Mouse (Mus musculus): ENCODE data around the gene Cers5. TPM values are rescaled to one million over a fixed set of nuclear protein-coding genes. Genes with fewer than 3 reads are reported as not detected.

Gene Cers5
- polyA plus RNA-seq, 1 experiment from 2014 or later, result 60.8 TPM

DNA sequence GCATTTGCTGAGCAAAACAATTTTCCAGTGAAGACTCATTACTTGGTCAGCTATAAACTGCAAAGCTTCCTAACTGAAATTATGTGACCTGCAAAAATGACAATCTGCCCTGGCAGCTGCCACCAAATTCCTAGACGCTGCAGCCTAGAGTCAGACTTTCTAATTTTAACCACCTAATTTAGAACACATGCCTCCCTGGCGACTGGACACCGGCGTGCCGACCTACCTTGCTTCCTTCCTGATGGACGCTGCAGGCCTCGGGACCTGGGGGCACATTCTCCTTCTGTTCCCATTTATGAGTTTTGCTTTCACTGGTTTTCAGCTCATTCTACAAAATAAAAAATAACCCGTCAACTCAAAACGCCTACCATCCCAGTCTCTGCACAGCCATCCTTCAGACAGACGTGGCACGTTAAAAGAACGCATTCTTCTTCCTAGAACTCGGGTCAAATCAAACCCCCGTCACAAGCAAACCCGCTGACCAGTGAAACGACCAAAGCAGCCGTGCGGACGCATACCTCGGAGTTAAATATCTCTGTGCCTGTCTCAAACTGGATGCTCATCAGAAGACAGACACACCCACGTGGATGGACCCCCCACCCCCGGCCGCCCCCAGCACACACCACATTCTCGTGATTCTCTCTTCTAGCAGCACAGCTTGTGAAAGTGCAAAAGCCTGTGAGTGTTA is 29.3 kb upstream of the Cers5 start:
- H3K4me3 ChIP-seq (ENCODE audit: control insufficient read depth in 1 of 2, insufficient read depth in 1 of 2, low read depth in 1 of 2, low read length in 2 of 2), result peak overlapping the region in 1 of 2 experiments; percentile 7; a peak in 1 of 4 replicates

GRCm38 (mm10) chr15:99799706-99800105 is 27.0 kb upstream of the Cers5 start:
- peaks cover 16 to 23% of the 10 kb centered on the region in 2 experiments for H3K4me1 ChIP-seq (ENCODE audit: control insufficient read depth in 2 of 2, insufficient read depth in 2 of 2, low read length in 2 of 2)
- H3K27me3 ChIP-seq (ENCODE audit: control insufficient read depth, insufficient read depth, low read length), result no peaks in the 10 kb centered on the region
- 70% methylated on average over 6 of the region's 6 CpGs for WGBS
- no peak overlapping the region for H3K27ac ChIP-seq (replicated peaks in 1 of 2; ENCODE audit: control insufficient read depth in 1 of 2, insufficient read depth in 1 of 2, low read depth in 2 of 2, low read length in 2 of 2)
- no peak for ATAC-seq (ENCODE audit: insufficient number of reproducible peaks, insufficient read depth, low FRiP score, low read depth)
- H3K4me2 ChIP-seq (ENCODE audit: low read length), result no peak overlapping the region
- no peak overlapping the region for H3K9ac ChIP-seq (ENCODE audit: low read length)
- no peaks in the 10 kb centered on the region for H3K9me3 ChIP-seq (ENCODE audit: control insufficient read depth, low read length)
- no peak overlapping the region for H3K4me3 ChIP-seq (ENCODE audit: control insufficient read depth in 1 of 2, insufficient read depth in 1 of 2, low read depth in 1 of 2, low read length in 2 of 2)
- H3K36me3 ChIP-seq (ENCODE audit: control insufficient read depth, insufficient read depth, low read length), result peaks cover 44% of the 10 kb centered on the region

More for the DNA sequence above, 29.3 kb upstream of the Cers5 start:
- WGBS, result 27% methylated on average over 24 of the region's 24 CpGs
- Histone ChIP-seq H3K4me1 (ENCODE audit: control insufficient read depth in 2 of 2, insufficient read depth in 2 of 2, low read length in 2 of 2) (peaks cover 16 to 23% of the 10 kb centered on the region in 2 experiments), H3K9me3 (ENCODE audit: control insufficient read depth, low read length) (no peaks in the 10 kb centered on the region), H3K27me3 (ENCODE audit: control insufficient read depth, insufficient read depth, low read length) (no peaks in the 10 kb centered on the region), H3K9ac (ENCODE audit: low read length) (peak overlapping the region; percentile 27), H3K27ac (replicated peaks in 1 of 2; ENCODE audit: control insufficient read depth in 1 of 2, insufficient read depth in 1 of 2, low read depth in 2 of 2, low read length in 2 of 2) (peak overlapping the region; percentile 66 to 85), H3K36me3 (ENCODE audit: control insufficient read depth, insufficient read depth, low read length) (peaks cover 57% of the 10 kb centered on the region), H3K4me2 (ENCODE audit: low read length) (peak overlapping the region; percentile 57)
- ATAC-seq (ENCODE audit: insufficient number of reproducible peaks, insufficient read depth, low FRiP score, low read depth), result no peak

DNA sequence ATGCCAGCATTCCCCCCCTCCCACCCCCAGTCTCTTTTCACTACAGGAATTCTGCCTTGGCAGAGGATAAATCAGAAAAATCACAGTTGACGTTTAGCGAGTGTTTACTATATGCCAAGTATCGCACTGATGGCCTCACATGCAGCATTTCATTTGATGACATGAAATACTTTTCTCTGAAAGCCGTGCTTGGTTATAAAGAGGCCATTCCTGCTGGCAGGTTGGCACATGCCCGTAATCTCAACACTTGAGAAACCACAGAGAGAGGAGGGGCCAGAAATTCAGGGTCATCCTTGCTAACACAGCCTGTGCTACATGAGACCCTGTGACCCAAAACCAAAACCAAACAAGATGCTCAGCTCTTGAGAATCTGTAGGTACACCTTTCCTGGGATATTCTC is 25.2 kb upstream of the Cers5 start:
- Histone ChIP-seq H3K27me3 (ENCODE audit: control insufficient read depth, insufficient read depth, low read length) (no peaks in the 10 kb centered on the region), H3K27ac (replicated peaks in 1 of 2; ENCODE audit: control insufficient read depth in 1 of 2, insufficient read depth in 1 of 2, low read depth in 2 of 2, low read length in 2 of 2) (no peak overlapping the region), H3K4me1 (ENCODE audit: control insufficient read depth in 2 of 2, insufficient read depth in 2 of 2, low read length in 2 of 2) (peaks cover 9 to 15% of the 10 kb centered on the region in 2 experiments), H3K4me3 (ENCODE audit: control insufficient read depth in 1 of 2, insufficient read depth in 1 of 2, low read depth in 1 of 2, low read length in 2 of 2) (no peak overlapping the region), H3K36me3 (ENCODE audit: control insufficient read depth, insufficient read depth, low read length) (peaks cover 56% of the 10 kb centered on the region), H3K9ac (ENCODE audit: low read length) (no peak overlapping the region), H3K9me3 (ENCODE audit: control insufficient read depth, low read length) (no peaks in the 10 kb centered on the region), H3K4me2 (ENCODE audit: low read length) (no peak overlapping the region)
- 71% methylated on average over 5 of the region's 5 CpGs for WGBS
- ATAC-seq (ENCODE audit: insufficient number of reproducible peaks, insufficient read depth, low FRiP score, low read depth), result no peak

DNA sequence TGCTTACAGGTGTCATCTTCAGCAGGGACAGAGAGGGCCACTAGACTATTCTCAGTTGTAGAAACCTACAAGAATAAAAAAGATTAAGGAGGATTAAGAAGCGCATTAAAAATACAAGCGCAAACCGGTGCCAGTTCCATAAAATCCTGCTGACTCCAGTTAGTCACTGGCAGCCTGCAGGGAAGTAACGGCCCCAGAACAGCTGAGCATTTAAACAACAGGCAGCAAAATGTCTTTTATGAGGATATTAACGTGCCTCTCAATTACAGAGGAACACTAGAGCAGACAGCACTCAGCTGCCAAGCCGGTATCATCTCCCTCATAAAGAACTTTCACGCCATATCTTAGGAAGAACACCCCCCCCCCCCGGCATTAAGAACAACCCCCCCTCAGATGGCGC is 24.1 kb upstream of the Cers5 start:
- no peak overlapping the region for H3K4me3 ChIP-seq (ENCODE audit: control insufficient read depth in 1 of 2, insufficient read depth in 1 of 2, low read depth in 1 of 2, low read length in 2 of 2)
- no peaks in the 10 kb centered on the region for H3K9me3 ChIP-seq (ENCODE audit: control insufficient read depth, low read length)
- no peak overlapping the region for H3K27ac ChIP-seq (replicated peaks in 1 of 2; ENCODE audit: control insufficient read depth in 1 of 2, insufficient read depth in 1 of 2, low read depth in 2 of 2, low read length in 2 of 2)
- no peak overlapping the region for H3K4me2 ChIP-seq (ENCODE audit: low read length)
- H3K4me1 ChIP-seq (ENCODE audit: control insufficient read depth in 2 of 2, insufficient read depth in 2 of 2, low read length in 2 of 2), result peaks cover 3 to 5% of the 10 kb centered on the region in 2 experiments; a peak in 2 of 4 replicates
- no peak for ATAC-seq (ENCODE audit: insufficient number of reproducible peaks, insufficient read depth, low FRiP score, low read depth)
- peaks cover 67% of the 10 kb centered on the region for H3K36me3 ChIP-seq (ENCODE audit: control insufficient read depth, insufficient read depth, low read length)
- 79% methylated on average over 9 of the region's 9 CpGs for WGBS
- no peak overlapping the region for H3K9ac ChIP-seq (ENCODE audit: low read length)
- no peaks in the 10 kb centered on the region for H3K27me3 ChIP-seq (ENCODE audit: control insufficient read depth, insufficient read depth, low read length)

- no peaks in the 10 kb centered on the region for H3K27me3 ChIP-seq (ENCODE audit: control insufficient read depth, insufficient read depth, low read length)
- no peak for ATAC-seq (ENCODE audit: insufficient number of reproducible peaks, insufficient read depth, low FRiP score, low read depth)
- no peaks in the 10 kb centered on the region for H3K9me3 ChIP-seq (ENCODE audit: control insufficient read depth, low read length)
- H3K4me3 ChIP-seq (ENCODE audit: control insufficient read depth in 1 of 2, insufficient read depth in 1 of 2, low read depth in 1 of 2, low read length in 2 of 2), result no peak overlapping the region
- 82% methylated on average over 3 of the region's 3 CpGs for WGBS
- no peaks in the 10 kb centered on the region for H3K4me1 ChIP-seq (ENCODE audit: control insufficient read depth in 2 of 2, insufficient read depth in 2 of 2, low read length in 2 of 2)
- H3K36me3 ChIP-seq (ENCODE audit: control insufficient read depth, insufficient read depth, low read length), result peaks cover 73% of the 10 kb centered on the region
- no peak overlapping the region for H3K27ac ChIP-seq (replicated peaks in 1 of 2; ENCODE audit: control insufficient read depth in 1 of 2, insufficient read depth in 1 of 2, low read depth in 2 of 2, low read length in 2 of 2)
- no peak overlapping the region for H3K4me2 ChIP-seq (ENCODE audit: low read length)
- H3K9ac ChIP-seq (ENCODE audit: low read length), result no peak overlapping the region
These were observed 23.4 kb upstream of the Cers5 start for GRCm38 (mm10) chr15:99796066-99796465.

- Histone ChIP-seq H3K36me3 (ENCODE audit: control insufficient read depth, insufficient read depth, low read length) (peaks cover 63% of the 10 kb centered on the region), H3K27ac (replicated peaks in 1 of 2; ENCODE audit: control insufficient read depth in 1 of 2, insufficient read depth in 1 of 2, low read depth in 2 of 2, low read length in 2 of 2) (no peak overlapping the region), H3K9me3 (ENCODE audit: control insufficient read depth, low read length) (no peaks in the 10 kb centered on the region), H3K4me2 (ENCODE audit: low read length) (no peak overlapping the region), H3K27me3 (ENCODE audit: control insufficient read depth, insufficient read depth, low read length) (no peaks in the 10 kb centered on the region), H3K4me3 (ENCODE audit: control insufficient read depth in 1 of 2, insufficient read depth in 1 of 2, low read depth in 1 of 2, low read length in 2 of 2) (no peak overlapping the region), H3K4me1 (ENCODE audit: control insufficient read depth in 2 of 2, insufficient read depth in 2 of 2, low read length in 2 of 2) (0 out of 4 replicates have a peak, but pooled peaks cover 0 to 2% of the 10 kb centered on the region in 2 experiments), H3K9ac (ENCODE audit: low read length) (no peak overlapping the region)
- WGBS, result 91% methylated on average over 16 of the region's 16 CpGs
- ATAC-seq (ENCODE audit: insufficient number of reproducible peaks, insufficient read depth, low FRiP score, low read depth), result no peak
These were observed 19.6 kb upstream of the Cers5 start for GRCm38 (mm10) chr15:99792221-99792815.

- 74% methylated on average over 3 of the region's 3 CpGs for WGBS
- Histone ChIP-seq H3K36me3 (ENCODE audit: control insufficient read depth, insufficient read depth, low read length) (peaks cover 64% of the 10 kb centered on the region), H3K4me2 (ENCODE audit: low read length) (no peak overlapping the region), H3K27ac (replicated peaks in 1 of 2; ENCODE audit: control insufficient read depth in 1 of 2, insufficient read depth in 1 of 2, low read depth in 2 of 2, low read length in 2 of 2) (no peak overlapping the region), H3K4me3 (ENCODE audit: control insufficient read depth in 1 of 2, insufficient read depth in 1 of 2, low read depth in 1 of 2, low read length in 2 of 2) (no peak overlapping the region), H3K27me3 (ENCODE audit: control insufficient read depth, insufficient read depth, low read length) (no peaks in the 10 kb centered on the region), H3K9me3 (ENCODE audit: control insufficient read depth, low read length) (no peaks in the 10 kb centered on the region), H3K9ac (ENCODE audit: low read length) (no peak overlapping the region), H3K4me1 (ENCODE audit: control insufficient read depth in 2 of 2, insufficient read depth in 2 of 2, low read length in 2 of 2) (0 out of 4 replicates have a peak, but pooled peaks cover 0 to 2% of the 10 kb centered on the region in 2 experiments)
- no peak for ATAC-seq (ENCODE audit: insufficient number of reproducible peaks, insufficient read depth, low FRiP score, low read depth)
These were observed 18.3 kb upstream of the Cers5 start for GRCm38 (mm10) chr15:99791003-99791402.
